Mouse (Mus musculus) urinary bladder, postnatal 25 days (tissue): ENCODE measurements around the gene Anks3.
A peak's percentile ranks its signal among the peaks of the same experiment; 100 is the strongest.

Experiments used
- DNase-seq: peaks from one replicate; pipeline ENCODE4 v3.0.0; 2022; ENCODE audit warnings: low spot score

Anks3 gene

DNA sequence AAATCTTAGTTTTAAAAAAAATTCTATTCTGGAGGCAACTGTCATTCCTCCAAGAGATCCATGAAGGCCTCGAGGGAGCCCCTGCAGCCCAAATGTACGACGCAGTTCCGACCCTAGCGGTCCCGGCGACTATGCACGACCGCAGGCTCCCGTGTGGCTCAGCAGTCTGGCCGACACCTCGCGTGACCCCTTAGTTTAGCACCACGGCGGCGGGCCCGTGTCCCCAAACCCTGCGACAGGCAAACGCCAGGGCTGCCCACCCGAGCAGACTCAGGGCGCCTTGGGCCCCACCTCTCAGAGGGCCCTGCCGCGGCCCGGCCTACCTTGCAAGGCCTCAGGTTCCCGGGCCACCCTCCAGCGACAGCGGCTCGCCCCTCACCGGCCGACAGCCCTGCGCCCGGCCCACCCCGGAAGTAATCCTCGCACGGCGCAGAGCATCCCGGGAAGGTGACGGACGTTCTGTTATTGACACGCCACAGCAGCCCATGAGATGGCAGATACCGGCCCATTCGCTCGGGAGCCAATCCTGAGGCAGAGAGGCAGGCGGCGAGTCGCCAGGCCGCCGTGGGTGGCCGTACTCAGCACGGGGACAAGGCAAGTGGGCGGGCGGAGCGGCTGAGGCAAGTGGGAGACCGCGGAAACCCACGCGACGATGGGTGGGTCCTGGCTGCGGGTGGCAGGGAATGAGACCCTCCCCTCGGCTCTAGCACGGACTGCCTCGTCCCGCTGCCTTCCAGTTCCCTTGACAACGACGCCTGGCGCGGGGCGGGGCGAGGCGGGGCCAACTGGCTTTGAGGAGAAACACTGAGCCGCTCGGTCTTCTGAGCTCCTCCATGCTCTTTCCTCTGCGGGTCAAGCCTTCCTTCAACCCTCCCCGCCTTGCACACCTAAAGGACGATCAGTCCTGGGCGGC is at the start of gene Anks3:
TSS of gene Anks3 (minus strand) at position 409 of the 913 bp plus-strand sequence.
- DNase-seq: peak; percentile 94

- DNase-seq: peak; percentile 88
Observed at GRCm38 (mm10) chr16:5013054-5013838, 49.2 kb upstream of the Anks3 start, which contains the start of gene Rogdi. TSS of gene Rogdi (minus strand) at chr16:5013553.

DNA sequence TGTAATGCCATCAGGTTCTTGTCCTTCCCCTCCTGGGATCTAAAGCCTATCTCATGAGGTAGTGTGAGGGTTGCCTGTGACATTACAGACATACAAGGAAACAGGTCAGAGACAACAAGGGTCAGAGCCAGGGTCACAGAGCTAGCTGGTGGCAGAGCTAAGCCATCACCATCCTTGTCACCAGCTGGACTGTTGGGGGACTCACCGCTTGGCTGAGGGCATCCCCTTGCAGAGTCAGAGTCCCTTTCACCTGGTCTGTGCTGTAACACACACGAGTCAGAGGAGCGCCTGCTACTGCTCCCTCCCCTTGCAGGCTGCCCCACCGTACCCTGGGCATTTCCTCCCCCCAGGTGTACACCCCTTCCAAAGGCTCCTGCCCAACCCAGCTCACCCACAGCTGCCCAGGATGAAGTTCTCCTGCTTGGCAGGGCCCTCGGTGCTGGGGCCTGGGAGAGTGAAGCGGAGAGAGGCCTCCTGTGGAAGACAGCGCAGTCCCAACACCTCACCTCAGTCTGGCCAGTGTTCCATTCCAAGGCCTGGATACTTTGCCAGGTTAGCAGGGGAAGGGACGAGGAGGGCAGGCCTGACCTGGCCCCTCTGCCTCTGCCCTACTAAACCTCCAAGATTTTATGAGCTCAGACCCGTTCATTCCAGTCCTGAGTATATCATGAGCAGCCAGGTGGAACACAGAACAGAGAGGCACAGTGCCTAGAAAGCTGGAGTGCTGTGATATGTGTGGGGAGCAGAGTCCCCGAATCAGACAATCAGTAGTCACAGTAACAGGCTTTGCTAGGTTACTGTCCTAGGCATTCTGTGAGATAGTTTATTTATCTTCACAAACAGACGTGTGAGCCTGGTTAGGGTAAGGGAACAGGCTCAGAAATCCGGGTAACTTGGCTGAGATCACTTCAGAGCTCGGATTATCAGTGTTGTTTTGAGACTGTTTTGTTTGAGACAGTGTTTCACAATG is 48.3 kb upstream of the Anks3 start:
- no peak for DNase-seq

- no peak for DNase-seq
Observed at GRCm38 (mm10) chr16:5011285-5011684, 47.3 kb upstream of the Anks3 start.

- DNase-seq: no peak
Observed at GRCm38 (mm10) chr16:5010371-5010935, 46.4 kb upstream of the Anks3 start.

DNA sequence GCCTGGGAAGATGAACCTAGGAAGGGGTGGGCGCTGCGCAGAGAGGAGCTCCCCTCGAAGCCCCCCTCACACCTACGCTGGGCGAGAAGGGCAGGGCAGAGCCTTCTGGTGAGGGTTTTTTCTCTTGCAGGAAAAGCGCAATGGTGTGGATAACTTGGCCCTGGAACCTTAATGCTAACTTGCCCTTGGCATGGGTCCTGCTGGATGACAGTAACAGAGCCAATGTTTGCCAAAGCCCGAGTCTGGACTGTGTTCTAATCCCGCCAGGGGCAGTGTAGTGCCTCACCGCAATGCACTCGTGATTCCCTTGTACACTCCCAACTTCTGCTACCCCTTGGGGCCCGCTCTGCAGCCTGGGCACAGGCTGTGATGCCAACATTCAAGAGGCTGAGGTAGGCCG is 44.1 kb upstream of the Anks3 start:
- DNase-seq: no peak

DNA sequence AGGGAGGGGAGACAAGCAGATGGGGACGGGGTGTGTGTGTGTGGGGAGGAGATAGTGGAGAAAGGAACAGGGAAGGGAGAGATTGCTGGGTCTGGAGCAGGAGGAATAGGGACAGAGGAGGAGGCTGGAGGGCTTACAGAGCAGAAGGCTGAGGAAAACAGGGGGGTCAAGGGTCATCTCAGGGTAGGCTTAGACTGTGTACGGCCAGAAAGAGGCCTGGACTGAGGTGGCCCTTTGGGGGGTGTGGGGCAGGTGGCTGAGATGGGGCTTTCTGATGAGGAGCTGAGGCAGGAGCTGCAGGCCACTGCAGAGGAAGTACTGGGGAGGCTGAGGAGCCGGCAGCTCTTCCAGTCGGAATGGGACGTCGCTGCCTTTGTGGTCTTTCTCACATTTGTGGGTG is 43.5 kb upstream of the Anks3 start:
- DNase-seq: no peak

- DNase-seq: peak; percentile 40
Observed at GRCm38 (mm10) chr16:5007067-5007466, 43.1 kb upstream of the Anks3 start, which contains the start of gene Smim22. TSS of gene Smim22 (plus strand) at chr16:5007288.

- no peak for DNase-seq
Observed at GRCm38 (mm10) chr16:5000611-5001010, 36.6 kb upstream of the Anks3 start.

DNA sequence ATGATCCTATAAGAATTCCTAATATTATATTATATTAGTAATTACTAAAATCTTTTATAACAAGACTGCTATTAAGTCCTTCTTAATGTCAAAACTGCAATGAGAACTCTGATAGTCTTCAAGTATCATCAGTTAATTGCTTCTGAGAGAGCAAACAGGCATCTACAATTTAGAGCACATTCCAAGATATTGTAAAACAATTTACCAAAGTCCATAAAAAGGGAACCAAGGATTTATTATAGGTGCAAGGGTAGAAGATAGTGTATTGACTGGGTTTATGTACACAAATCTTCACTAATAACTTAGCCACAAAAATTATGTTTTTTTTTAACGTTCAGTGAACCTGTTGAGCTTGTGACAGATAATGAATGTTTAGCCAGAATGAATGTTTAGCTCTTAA is 35.0 kb upstream of the Anks3 start:
- no peak for DNase-seq

GRCm38 (mm10) chr16:4997553-4997952 is 33.5 kb upstream of the Anks3 start, which contains the start of gene Sept12:
TSS of gene Sept12 (minus strand) at chr16:4997852.
- DNase-seq: no peak

GRCm38 (mm10) chr16:4993276-4993675 is 29.3 kb upstream of the Anks3 start:
- no peak for DNase-seq

- DNase-seq: no peak
Observed at GRCm38 (mm10) chr16:4984717-4985116, 20.7 kb upstream of the Anks3 start.

GRCm38 (mm10) chr16:4979755-4980380 is 15.9 kb upstream of the Anks3 start:
- no peak for DNase-seq

DNA sequence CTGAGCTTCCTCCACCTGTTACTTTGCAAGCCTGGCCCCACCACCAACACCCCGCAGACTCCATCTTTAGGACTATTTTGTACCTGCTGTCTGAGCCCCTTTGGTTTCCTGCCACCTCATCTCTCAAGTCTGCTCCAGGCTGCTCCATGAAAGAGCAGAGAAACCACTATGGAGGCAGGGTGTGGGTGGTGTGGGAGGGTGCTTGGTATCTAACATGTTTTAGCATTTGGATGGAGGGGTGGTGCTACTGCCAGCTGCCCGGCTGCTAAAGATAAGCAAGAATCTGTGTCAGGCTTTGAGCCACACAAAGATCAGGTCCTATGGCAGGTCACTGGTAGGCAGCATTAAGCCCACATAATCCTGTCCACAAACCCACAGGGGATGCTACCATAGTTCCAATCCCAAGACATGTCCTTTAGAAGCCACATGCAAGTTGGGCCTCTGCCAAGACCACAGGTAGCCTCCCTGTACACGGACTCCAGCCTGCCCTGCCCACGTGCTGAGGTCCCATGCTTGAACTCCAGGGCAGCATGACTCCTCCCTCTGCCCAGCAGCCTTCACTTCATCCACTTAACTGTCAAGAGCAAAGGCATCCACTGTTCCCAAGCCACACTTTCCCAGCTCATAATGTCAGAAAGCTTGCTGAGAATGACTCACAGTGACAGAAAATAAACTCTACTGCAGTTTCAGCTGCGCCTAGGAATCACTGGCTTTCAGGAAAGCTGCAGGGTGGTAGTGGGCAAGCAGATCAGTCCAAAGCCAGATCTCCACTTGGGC is 14.5 kb upstream of the Anks3 start:
- DNase-seq: no peak

GRCm38 (mm10) chr16:4976180-4976579 is 12.2 kb upstream of the Anks3 start:
- no peak for DNase-seq

- DNase-seq: no peak
Observed at GRCm38 (mm10) chr16:4974521-4974920, 10.5 kb upstream of the Anks3 start.

DNA sequence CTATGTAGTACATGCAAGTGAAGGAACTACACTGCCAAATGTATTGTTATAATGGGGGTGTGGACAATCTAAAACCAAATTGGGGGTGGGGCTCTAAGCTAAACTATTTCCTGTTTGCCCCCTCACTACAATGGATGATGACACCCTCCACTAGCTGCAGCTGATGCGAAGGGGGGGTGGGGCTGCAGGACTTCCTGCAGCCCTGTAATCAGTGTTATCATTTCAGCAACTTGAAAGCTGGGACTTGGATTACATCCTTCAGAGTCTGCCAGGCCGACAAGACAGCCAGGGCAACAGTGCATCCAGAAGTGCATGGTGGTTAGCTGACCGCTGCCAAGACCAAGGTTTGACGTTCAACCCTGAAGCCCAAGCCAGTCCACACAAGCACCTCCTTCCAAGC is 7.6 kb upstream of the Anks3 start:
- no peak for DNase-seq

- no peak for DNase-seq
Observed at GRCm38 (mm10) chr16:4969055-4969843, 5.2 kb upstream of the Anks3 start.
